Mouse (Mus musculus): ENCODE data around the gene Slc25a33.

Slc25a33 gene

DNA sequence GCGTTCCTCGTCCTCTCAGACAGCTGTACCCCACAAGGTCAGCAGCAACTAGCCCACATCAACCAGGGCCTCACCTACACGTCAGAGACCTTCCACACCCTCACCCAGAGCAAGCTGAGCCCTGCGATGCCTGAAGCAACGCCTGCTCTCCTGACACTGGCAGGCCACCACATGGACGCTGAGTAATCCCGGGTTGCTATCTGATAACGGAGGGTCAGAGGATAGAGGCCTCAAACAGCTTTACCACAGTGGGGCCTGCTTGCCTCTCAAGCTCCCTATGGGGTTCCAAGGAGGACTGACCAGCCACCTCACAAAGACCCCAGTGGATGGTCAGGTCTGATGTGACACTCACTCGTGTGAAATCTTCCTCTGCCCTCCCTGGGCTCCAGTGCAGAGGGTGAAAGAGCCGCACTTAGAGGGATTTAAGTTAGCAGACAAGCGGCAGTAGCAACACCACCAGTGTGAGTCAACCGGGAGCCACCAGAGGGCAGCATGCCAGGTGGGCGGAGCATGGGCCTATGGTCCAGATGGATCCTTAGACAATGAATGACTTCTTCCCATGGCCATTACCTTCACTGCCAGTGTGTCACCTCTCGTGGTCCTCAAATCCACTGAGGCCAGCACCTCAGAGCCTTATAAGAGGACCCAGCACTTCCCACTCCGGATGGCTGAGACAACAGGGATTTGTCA is 48.3 kb downstream of the Slc25a33 start:
- DNase-seq (ENCODE audit: low spot score): peak; percentile 47

DNA sequence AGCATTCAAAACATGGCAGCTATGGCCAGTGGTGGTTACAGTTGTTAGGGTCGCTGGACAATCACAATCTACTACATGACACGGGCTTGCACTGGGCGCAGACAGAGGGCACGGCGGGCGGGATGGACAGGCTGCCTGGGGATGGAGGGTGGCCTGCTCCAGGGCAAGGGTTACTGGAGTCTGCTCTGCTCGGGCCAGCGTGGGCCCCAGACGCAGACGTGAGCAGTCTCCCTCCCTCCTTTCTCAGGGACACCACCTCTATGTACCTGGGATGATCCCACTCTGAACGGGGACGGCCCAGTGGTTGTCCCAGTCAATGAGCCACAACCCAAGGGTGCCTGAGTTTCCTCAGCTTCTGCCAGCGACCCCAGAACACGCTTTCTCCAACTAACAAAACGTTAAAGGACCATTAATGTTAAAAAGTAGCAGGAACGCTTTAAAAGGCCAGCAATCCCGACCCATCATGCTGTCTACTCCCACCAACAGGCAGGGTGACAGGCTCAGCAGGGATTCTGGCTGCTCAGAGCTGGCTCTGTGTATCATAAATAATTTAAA is 49.1 kb downstream of the Slc25a33 start:
- no peak for DNase-seq (ENCODE audit: low spot score)

DNA sequence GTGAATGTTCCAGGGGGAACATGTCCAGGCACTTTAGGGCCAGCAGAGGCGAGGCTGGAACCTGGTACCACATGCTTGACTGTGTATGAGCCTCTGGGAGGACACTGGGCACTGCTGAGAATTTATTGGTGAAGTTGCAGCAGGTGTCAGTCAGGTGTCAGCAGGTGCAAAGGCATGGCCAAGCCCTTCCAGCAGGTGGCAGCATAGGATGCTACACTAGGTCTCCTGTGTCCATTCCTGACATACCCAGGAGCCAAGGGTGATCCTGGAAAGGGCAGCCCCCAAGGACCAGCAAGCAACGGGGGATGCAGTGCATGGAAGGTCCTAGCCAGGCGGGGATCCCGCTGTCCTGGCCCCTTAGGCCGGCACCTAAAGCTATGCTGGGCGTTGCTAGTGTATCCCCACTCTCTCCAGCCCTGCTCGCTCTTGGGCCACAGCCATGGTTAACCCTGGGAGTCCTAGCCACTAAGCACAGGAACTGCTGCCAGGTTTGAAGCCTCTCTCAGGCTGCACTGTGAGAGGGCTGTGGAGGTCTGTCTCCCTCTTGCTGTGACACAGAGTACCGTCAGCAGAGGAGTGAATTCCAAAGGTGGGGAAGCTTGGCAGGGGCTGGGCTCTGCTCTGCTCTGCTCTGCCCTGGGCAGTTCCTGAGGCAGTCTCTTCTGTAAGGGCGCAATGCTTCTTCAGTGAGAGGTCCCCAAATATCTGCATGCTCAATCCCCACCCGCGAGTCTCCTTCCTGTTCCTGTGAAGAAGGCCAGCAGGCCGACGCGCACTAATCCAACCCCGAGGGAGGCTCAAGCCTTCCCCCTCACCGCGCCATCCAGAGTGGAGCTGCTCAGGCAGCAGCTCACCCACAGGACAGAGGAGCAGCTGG is 50.0 kb downstream of the Slc25a33 start:
- DNase-seq (ENCODE audit: low spot score): no peak

DNA sequence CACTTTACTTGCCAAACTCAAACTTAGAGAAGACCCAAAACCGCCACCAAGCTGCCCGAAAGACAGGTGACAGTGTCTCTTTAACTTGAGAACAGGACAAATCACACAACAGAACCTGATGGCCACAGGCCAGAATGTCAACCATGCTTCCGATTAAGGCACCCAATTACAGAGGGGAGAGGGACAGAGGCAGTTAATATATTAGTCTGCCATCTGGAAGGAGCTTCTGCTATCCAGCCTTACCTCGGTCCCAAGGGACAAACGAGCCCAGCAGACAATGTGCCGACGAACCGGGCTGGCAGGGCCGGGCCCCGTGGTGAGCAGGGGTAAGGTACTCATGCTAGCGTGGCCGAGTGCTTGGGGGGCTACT is 51.1 kb downstream of the Slc25a33 start:
- DNase-seq (ENCODE audit: low spot score): no peak

DNA sequence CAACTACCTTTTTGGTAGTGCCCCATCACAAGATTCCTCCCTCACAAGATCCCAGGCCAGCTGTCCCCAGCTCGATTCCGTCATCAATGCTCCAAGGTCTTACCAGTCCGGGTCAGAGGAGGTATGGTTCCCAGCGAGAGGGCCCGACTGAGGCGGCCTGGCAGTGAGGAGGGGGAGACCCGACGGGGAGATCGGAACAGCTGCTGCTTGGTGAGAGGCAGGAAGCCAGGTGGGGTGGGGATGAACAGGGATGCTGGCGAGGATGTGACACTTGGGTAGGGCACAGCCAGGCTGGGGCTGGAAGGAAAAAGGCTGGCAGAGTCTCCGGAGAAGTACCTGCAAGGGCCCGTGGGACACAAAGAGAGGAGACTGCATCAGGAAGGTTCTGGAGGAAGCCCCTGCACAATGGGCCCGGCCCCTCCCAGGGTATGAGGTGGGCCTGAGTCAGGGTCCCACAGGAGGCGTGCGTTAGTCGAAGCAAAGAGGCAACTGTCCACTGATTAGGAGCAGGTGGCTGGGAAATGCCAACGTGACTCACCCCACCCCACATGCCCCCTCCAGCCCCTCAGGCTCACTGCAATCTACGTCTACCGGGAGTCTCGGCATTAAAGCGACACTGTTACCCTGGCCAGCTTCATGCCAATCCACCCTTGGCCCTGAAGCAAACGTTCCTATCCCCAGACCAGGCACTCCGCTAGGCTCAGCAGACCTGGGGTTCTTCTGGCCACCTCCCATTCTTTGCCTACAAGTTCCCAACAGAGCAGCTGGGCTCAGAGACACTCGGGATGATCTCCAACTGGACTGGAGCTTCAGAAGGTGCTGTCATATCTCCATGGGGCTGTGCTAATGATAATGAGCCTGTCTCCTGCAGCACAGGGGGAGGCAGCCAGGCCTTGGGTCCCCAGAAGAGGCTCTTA is 51.7 kb downstream of the Slc25a33 start:
- DNase-seq (ENCODE audit: low spot score): no peak

DNA sequence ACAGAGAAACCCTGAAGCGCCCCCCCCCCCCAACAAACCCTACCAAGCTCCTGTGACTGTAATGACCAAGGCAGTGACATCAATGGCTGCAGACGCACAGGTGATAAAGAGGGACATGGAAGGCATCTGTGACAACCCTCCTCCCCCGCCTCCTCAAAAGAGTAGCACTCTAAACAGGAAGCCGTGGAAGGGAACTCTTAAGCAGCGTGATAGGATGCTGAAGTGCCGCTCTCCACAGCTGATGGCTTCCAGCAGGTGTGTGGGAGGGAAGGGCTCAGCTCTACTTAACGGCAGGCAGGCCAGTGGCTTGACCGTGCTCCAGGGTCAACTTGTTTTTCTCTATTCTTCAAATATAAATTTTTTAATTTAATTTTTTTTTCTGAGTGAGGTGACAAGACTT is 52.9 kb downstream of the Slc25a33 start:
- no peak for DNase-seq (ENCODE audit: low spot score)

DNA sequence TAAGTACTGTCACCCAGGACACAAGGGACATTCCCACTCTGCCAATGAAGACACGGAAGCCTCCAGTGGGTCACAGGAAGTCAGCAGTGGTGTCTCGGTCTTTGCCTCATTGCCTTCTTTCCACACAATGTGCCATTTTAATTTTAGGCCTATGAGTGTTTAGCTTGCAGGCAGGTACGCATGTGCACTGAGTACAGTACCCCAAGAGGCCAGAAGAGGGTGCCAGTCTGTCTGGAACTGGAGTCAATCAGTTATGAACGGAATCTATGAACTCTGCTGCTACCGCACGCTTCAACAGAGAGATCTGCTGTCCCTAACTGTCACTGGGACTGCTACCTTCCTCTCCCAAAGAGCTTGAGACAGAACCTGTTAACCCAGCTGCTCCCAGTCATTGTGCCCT is 54.4 kb downstream of the Slc25a33 start:
- no peak for DNase-seq (ENCODE audit: low spot score)

DNA sequence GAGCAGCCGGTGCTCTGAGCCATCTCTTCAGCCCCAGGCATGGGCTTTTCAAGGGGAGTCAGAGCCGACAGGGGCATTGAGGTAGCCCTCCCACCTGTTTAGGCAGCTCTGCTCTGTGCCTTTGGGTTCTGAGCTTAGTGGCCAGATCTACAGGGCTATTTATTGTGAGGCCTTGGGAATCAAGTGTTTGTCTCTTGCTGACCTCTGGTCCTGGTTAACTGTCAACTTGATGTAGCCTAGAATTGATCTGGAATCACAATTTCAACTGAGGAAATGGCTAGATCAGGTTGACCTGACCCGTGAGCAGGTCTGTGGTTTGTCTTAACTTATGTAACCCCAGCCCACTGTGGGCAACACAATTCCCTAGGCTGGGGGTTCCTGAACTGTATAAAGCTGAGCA is 59.5 kb downstream of the Slc25a33 start:
- DNase-seq (ENCODE audit: low spot score): no peak

DNA sequence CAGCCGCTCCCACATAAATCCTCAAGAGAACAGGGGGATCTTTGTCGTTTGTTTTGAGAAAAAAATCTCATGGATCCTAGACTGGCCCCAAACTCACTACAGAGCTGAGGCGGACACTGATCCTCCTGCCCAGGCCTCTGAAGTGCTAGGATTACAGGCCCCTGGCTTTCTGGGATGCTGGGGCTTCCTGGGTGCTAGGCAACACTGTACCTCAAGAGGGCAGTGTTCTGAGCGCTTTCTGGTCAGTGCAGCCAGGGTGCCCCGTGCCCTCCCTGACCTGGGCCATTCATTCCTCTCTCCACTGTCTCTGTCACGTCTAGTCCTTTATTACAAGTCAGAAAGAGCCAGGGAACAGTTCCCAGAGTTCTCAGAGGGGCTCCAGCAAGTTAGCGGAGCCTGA is 62.1 kb downstream of the Slc25a33 start:
- DNase-seq (ENCODE audit: low spot score): no peak

DNA sequence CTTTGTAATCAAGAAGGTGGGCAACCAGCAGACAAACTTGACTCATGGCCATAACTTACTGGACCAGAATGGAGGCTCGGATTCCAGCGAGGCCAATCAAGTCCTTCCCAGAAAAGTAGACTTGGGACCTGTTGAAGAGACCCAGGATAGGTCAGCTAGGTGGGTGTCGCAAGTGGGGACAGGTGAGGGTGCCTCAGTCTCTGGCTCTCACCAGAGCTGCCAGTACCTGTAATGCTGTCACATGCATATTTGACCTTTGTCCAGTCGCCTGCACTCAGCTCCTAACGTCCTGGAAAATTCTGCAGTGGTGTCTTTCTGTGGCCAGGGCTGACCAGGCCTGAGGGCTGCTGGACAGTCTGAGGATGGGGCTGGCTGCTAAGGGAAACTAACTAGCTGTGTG is 62.6 kb downstream of the Slc25a33 start:
- no peak for DNase-seq (ENCODE audit: low spot score)

DNA sequence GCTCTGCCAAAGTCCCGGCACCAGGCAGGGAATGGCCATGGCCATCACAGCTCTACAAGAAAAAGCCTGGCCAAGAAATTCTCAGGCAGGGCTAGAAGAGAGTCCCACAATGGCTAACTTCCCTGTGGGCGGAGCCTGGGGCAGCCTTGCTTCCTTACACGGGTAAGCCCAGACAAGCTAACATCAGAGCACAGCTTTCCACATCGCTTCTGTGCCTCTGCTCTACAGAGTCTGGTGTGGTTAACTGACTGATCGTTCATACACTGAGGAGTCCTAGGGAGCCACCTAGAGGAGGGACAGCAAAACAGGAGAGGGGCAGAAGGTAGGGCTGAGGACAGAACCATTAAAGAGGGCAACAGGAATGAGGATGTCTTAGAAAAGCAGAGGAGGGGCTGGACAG is 63.6 kb downstream of the Slc25a33 start:
- DNase-seq (ENCODE audit: low spot score): peak; percentile 40

DNA sequence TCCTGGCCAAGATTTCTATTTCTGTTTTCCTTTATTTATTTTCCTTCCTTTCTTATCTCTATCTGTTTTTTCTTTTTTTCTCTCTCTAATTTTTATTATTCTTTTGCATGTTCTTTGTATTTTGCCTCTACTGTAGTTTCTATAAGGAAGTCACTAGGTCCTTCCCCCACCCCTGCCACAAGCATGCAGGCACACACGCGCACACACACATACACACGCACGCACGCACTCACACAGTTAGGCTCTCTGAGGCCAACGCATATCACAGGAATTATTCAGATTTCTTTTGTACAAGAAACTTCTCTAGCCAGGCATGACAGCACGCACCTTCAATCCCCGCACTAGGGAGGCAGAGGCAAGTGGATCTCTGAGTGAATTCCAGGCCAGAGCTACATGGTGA is 68.1 kb downstream of the Slc25a33 start:
- no peak for DNase-seq (ENCODE audit: low spot score)

DNA sequence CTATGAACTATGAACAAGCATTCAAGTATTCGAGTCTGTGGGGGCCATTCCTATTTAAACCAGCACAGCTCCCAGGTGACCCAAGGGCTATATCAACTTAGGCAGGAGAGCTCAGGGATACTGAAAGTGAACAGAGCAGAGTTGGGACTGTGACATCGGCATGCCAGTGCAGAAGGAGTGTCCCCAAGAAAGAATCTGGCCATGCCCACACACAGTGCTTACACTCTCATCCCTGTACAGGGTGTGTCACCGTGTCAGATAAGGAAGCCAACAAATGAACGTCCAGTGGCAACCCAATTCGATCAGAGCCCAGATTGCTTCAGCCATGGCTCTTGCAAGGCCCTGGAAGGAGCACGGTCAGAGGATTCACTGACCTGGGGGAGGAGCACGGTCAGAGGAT is 68.8 kb downstream of the Slc25a33 start:
- no peak for DNase-seq (ENCODE audit: low spot score)

DNA sequence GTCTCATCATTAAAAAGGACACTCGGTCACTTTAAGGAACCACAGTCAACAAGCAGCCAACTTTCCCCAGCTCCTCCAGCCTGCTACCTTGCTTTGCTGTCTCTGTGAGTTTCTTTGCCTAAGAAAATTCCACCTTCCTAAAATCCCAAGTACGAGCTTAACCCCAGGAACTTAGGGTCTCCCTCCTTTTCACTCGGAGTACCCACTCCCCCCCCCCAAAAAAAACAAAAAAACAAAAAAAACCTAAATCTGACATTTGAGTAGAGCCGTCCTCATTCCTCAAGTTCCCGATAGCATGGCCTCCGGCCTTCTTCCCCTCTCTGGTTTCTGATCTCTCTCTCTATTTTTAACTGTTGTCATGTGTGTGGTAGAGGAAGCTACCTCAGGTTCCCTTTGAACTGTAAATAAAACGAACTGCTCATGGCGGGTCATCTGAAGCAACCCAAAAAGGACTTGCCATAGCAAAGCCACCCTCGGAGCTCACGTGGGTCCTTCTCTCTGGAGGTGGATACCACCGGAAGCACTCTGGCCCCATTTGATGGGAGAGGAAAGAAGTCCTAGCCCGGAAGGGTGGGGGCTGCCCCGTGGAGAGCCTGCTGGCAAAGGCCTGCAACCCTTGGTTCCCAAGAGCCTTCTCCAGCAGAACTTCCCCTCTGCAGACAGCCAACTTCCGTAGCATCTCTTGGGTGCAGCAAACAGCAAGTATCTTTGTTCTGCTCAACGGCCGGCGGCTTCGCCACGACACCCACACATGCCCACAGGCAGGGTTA is 71.7 kb downstream of the Slc25a33 start, which contains the start of gene Pik3cd:
TSS of gene Pik3cd (minus strand) at position 362 of the 770 bp plus-strand sequence.
- no peak for DNase-seq (ENCODE audit: low spot score)

DNA sequence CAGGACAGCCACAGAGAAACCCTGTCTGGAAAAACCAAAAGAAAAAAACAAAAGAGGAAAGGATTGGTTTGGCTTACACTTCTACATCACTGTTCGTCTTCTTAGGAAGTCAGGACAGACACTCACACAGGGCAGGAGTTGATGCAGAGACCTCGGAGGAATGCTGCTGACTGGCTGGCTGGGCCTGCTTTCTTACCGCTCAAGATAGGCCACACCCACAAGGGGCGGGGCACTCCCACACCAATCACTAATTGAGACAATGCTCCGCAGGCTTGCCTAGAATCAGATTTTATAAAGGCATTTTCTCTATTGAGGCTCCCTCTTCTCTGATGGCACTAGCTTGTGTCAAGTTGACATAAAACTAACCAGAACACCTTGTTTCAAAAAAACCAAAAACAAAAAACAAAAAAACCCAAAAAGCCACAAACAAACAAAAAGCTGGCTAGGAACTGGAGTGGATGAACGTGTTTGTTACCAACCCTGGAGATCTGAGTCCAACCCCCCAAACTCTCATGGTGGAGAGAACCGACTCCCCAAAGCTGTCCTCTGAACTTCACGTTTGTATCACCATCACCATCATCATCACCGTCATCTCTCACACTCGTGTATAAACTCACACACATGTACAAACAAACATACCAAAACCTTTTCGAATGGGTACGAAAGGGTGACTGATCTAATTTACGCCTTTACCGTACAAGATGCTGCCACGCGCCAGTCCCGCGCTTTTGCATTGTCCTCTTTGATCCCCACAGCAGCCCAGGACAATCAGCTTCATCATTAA is 72.5 kb downstream of the Slc25a33 start:
- no peak for DNase-seq (ENCODE audit: low spot score)

DNA sequence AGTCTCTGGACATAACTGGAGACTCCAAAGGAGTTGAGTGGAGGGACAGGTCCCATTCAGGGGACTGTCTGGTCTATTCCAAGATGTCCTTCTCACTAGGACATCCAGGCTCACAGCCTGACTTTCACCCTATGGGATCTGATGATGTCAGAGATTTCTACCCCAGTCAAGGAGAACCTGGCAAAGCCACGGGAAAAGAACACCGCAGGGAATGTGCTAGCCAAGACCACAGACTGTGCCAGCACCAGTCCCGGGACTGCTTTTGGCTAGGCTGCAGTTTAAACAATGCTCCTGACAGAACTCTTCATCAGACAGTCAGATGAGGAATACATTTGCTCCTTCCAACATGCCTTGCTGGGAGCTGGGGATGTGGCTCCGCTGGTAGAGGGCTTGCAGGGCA is 74.1 kb downstream of the Slc25a33 start:
- DNase-seq (ENCODE audit: low spot score): no peak

DNA sequence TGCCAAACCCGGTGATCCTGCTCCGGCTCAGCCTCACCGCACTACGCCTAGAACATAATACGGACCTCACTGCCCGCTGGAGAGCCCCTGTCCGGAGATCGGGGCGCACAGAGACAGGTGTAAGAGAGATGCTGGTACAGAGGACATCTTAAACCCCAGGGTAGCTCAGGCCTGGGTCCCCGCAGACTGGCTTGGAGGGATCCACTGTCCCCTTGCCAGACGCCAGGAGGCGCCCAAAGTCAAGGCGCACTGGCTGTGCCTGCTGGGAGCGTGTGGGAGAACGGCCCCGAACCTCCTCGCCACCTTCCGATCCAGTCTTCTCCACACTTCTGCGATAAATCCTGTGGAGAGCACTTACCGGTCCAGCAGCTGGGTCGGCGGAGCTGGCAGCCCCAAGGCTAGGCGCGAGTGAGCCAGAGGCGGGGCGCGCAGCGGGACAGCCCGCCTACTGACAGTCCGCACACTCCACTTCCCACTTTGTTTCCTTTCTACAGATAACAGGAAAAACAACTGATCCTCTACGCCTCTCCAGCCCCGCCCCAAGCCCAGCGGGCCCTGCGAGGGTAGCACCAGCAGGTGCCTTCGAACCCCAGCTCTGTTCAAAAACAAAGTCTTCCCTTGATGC is 75.8 kb downstream of the Slc25a33 start:
- DNase-seq (ENCODE audit: low spot score): peak; percentile 44

DNA sequence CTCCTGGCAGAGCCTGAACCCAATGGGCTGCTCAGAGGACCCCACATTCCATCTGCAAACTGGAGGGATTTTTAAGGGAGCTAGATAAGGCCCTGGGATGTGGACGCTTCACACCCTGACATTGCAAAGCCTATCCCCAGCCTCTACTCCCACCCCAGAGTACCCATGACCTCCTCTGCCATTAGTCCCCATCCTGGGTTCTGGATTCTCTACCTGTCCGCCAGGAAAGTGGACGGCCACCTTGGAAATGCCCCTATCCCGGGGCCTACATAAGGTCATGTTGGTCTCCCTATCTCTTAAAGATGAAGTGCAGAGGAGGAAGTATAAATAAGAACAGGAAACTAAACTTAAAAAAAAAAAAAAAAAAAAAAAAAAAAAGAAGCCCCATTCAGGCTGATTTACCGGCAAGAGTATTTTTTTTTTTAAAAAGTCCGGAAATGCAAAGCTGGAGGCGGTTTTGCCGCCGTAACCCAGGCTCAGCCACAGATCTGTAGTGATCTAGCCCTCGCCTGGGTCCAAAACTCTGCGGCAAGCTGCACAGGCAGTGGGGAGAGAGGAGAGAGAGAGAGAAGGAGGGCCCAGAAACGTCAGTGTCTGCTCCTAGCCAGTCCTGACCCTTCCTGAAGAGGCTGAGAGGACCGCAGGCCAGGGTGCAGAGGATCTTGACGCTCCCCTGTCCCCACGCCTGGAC is 76.4 kb downstream of the Slc25a33 start:
- no peak for DNase-seq (ENCODE audit: low spot score)

DNA sequence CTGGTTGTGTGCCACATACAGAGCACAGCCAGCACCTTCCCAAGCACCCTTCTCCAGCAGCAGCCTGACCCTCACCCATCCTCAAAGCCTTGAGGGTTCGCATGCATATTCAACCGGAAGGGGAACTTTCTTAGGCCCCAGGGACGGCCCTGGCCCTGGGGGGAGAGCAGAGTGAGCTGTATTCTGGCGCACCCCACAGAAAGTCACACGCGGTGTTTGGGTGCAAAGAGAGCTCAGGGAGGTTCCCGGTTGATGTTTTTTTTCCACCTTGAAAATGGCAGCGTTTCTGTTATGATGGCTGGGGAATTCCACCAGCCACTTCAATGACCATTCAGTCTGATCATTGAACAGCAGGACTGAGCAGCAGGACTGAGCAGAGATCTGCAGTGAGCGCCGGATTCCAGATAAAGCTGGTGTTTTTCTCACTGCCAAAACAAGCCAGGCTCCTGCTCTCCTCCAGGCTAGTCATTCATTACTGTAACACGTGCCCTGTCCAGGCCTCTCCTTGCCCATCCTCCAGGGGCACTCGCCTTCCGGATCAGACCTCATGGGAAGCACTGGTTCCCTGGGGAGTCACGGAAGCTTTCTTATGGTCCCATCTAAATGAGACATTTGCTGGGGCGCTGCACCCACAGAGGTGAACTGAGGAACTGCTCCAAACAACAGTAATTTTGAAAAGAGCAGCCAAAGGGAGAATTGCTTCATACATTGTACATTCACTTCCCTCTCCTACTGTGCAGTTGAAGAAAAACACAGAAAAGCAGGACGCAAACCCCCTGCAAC is 77.7 kb downstream of the Slc25a33 start:
- DNase-seq (ENCODE audit: low spot score): peak; percentile 13

Data from spleen, adult 12 weeks (tissue).